ENCODE assay signal across 8 mouse cellular contexts in genomic region chr3:108855864-108856263, GRCm38 (mm10). TPM values are rescaled to one million over a fixed set of nuclear protein-coding genes. Genes with fewer than 3 reads are reported as not detected.
A peak's percentile ranks its signal among the peaks of the same experiment; 100 is the strongest.
DNase-seq lines count a peak whose midpoint lies in the region; TF ChIP-seq lines count a peak whose summit lies in the region.

No protein-coding gene starts in this region.

- 54% methylated on average over 10 of the region's 10 CpGs for WGBS in kidney, adult 2 months
- 72% methylated on average over 10 of the region's 10 CpGs for WGBS in small intestine, adult 2 months

- no peak for TF ChIP-seq POLR2A in kidney, adult 2 months (IDR thresholded peaks at IDR 0.05; ENCODE audit: low read depth, low read length)
- no peak for TF ChIP-seq POLR2A in small intestine, adult 2 months (IDR thresholded peaks at IDR 0.05; ENCODE audit: low read depth, low read length)

- DNase-seq in kidney, adult 2 months, result peak; percentile 31
- DNase-seq in kidney, adult 11 months, result no peak
- peak; percentile 38 to 46 for DNase-seq in spleen, postnatal 36 days (ENCODE audit: low spot score in 2 of 2)
- DNase-seq in spleen, adult 12 weeks (ENCODE audit: low spot score), result no peak
- DNase-seq in gastrocnemius, postnatal 10 days, result peak; percentile 53
- peak; percentile 46 for DNase-seq in left cerebral cortex, postnatal 4 days
- no peak for DNase-seq in embryo, embryonic 10.5 days (ENCODE audit: low spot score)

- intact Hi-C loops in left cerebral cortex, postnatal 4 days (cut with DNase I), result no loop called here

- no peak for TF ChIP-seq CTCF in kidney, adult 2 months (conservative IDR thresholded peaks at IDR 0.05; ENCODE audit: insufficient read depth, insufficient read length, low read depth, low read length)
- no peak for TF ChIP-seq CTCF in small intestine, adult 2 months (IDR thresholded peaks at IDR 0.05; ENCODE audit: extremely low read depth, insufficient read length, insufficient replicate concordance, low read depth, low read length)

- no peaks in the 10 kb centered on the region for H3K27me3 ChIP-seq in kidney, adult 2 months (replicated peaks; ENCODE audit: control insufficient read depth, insufficient read depth, low read length)
- H3K27me3 ChIP-seq in small intestine, adult 2 months (ENCODE audit: control insufficient read depth, insufficient read depth, low read length), result no peaks in the 10 kb centered on the region

- no peaks in the 10 kb centered on the region for H3K36me3 ChIP-seq in kidney, adult 2 months (ENCODE audit: control insufficient read depth, insufficient read depth, low read length)
- H3K36me3 ChIP-seq in small intestine, adult 2 months (ENCODE audit: control insufficient read depth, insufficient read depth, low read length), result no peaks in the 10 kb centered on the region

- H3K4me3 ChIP-seq in kidney, adult 2 months (ENCODE audit: insufficient read depth, low read depth, low read length), result no peak overlapping the region
- no peak overlapping the region for H3K4me3 ChIP-seq in small intestine, adult 2 months (ENCODE audit: low read depth, low read length)

- no peak overlapping the region for H3K27ac ChIP-seq in kidney, adult 2 months (ENCODE audit: insufficient read depth, low read depth, low read length)
- H3K27ac ChIP-seq in small intestine, adult 2 months (ENCODE audit: insufficient read depth, low read depth, low read length), result peak overlapping the region; percentile 44

- peaks cover 3% of the 10 kb centered on the region; the same call in 1 of the 2 replicates for H3K4me1 ChIP-seq in kidney, adult 2 months (ENCODE audit: control insufficient read depth, insufficient read depth, low read length)
- H3K4me1 ChIP-seq in small intestine, adult 2 months (ENCODE audit: control insufficient read depth, insufficient read depth, insufficient read length, low read length), result peaks cover 14% of the 10 kb centered on the region

RNA-seq across cellular contexts. Expression of gene Stxbp3, which starts 15.5 kb away (rescaled TPM):
- 10.5 and 14.4 TPM in 2 replicates for polyA plus RNA-seq in kidney, adult 2 months (2012; rRNA removed)
- 10 to 100 TPM; 31.8 to 38.5 TPM for total RNA-seq in gastrocnemius, postnatal 10 days (2021)
- total RNA-seq in left cerebral cortex, postnatal 4 days (2021), result 10 to 100 TPM; 10.6 to 12.2 TPM
- polyA plus RNA-seq in small intestine, adult 2 months (2012; rRNA removed), result 1.7 and 4.5 TPM in 2 replicates

RNA-seq across cellular contexts. Expression of gene Fndc7, which starts 33.9 kb away (rescaled TPM):
- polyA plus RNA-seq in kidney, adult 2 months (2012; rRNA removed), result 0.23 and 0.25 TPM in 2 replicates
- under 1 TPM; 0.07 to 0.34 TPM for total RNA-seq in gastrocnemius, postnatal 10 days (2021)
- under 1 TPM in 1 of 2 experiments, not detected in 1; 0.14 TPM for total RNA-seq in left cerebral cortex, postnatal 4 days (2021)
- 0.10 TPM in 2 replicates for polyA plus RNA-seq in small intestine, adult 2 months (2012; rRNA removed)

RNA-seq across cellular contexts. Expression of gene Prpf38b, which starts 55.7 kb away (rescaled TPM):
- polyA plus RNA-seq in kidney, adult 2 months (2012; rRNA removed), result 19.7 and 31.5 TPM in 2 replicates
- 10 to 100 TPM; 24.3 to 31.5 TPM for total RNA-seq in gastrocnemius, postnatal 10 days (2021)
- 10 to 100 TPM; 49.4 to 57.6 TPM for total RNA-seq in left cerebral cortex, postnatal 4 days (2021)
- 38.0 and 73.9 TPM in 2 replicates for polyA plus RNA-seq in small intestine, adult 2 months (2012; rRNA removed)

Comparison
In these comparisons a context has a peak if more than half of its experiments do, and no peak if none do; other contexts are left out.
1. DNase-seq: peak in kidney, adult 2 months (single experiment), spleen, postnatal 36 days (2 of 2), gastrocnemius, postnatal 10 days (single experiment) and left cerebral cortex, postnatal 4 days (single experiment); none in kidney, adult 11 months (single experiment), spleen, adult 12 weeks (single experiment) and embryo, embryonic 10.5 days (single experiment).